Mouse (Mus musculus) olfactory bulb, adult 2 months (tissue): ENCODE results near the gene Slc44a3. TPM values are rescaled to one million over a fixed set of nuclear protein-coding genes. Genes with fewer than 3 reads are reported as not detected.
A peak's percentile ranks its signal among the peaks of the same experiment; 100 is the strongest.

Experiments used
- H3K27ac ChIP-seq: fragments of 200-500 bp; 2 replicates; pipeline ENCODE4 v1.5.1; 2012; ENCODE audit warnings: low read depth, low read length; ENCODE audit not compliant: insufficient read depth
- H3K4me1 ChIP-seq: fragments of 200-500 bp; 2 replicates; pipeline ENCODE4 v1.6.1; 2012; ENCODE audit warnings: low read length; ENCODE audit not compliant: control insufficient read depth, insufficient read depth
- H3K4me3 ChIP-seq: fragments of 200-500 bp; 2 replicates; pipeline ENCODE4 v1.5.1; 2012; ENCODE audit warnings: mild to moderate bottlenecking, low read depth, low read length, moderate library complexity; ENCODE audit not compliant: insufficient read depth
- CTCF ChIP-seq: fragments of 200-500 bp; IDR thresholded peaks from 2 replicates; pipeline ENCODE4 v1.5.1; 2012; ENCODE audit warnings: low read depth, mild to moderate bottlenecking, low read length, moderate library complexity; ENCODE audit not compliant: insufficient read depth
- POLR2A ChIP-seq: fragments of 200-500 bp; IDR thresholded peaks from 2 replicates; pipeline ENCODE4 v1.6.1; 2012; ENCODE audit warnings: mild to moderate bottlenecking, low read depth, low read length, moderate library complexity; ENCODE audit not compliant: insufficient read depth
- WGBS: fragments of 180-500 bp; shearing (Covaris S2); methylation state at CpG from one replicate; pipeline ENCODE4 v1.1.7; 2018; 5-methylcytosine and 5-hydroxymethylcytosine counted together
- polyA plus RNA-seq: library from polyadenylated mRNA; stranded (reverse); fragments of >200 nt; gene quantifications from 2 replicates; pipeline ENCODE4 v1.2.4, GENCODE M21; 2012; ENCODE audit warnings: low replicate concordance; ENCODE audit not compliant: missing spikeins, insufficient read depth, insufficient read length

Slc44a3 gene
- polyA plus RNA-seq, 1 experiment: not detected

DNA sequence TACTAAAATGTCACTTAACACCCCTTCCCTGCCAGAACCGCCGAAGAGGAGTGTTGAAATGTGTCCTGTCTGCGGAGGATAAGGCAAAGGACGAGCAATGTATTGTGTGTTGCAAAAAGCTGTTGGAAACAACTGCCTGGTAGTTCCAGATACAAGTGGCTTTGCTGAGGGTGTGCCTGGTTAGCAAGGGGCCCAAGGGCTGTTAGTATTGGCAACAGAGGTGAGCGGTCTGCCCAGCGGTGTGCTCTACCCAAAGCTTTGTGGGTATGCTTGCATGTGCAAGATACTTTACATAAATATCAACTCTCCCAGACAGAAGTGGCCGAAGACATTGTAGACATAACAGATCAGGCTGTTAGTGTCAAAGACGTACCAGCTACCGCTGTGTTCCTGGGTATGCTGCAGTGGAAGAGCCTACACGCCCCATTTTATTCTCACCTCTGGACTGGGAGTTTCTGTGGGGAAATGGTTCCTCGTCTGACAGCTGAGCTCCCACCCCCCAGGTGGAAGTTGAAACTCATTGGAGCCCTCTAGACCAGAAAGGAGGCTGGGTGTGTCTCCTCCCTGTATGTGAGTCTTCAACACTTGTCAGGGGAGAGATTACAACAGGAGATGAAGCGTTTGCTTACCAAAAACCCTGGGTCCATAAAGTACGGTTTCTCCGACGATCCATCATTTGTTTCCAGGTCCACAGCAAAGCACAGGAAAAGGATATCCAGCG is 71.6 kb downstream of the Slc44a3 start:
- WGBS: 85% methylated on average over 16 of the region's 16 CpGs
- TF ChIP-seq CTCF (no peak), POLR2A (no peak)
- H3K4me1 ChIP-seq: peaks cover 5% of the 10 kb centered on the region
- no peak overlapping the region for H3K4me3 ChIP-seq
- no peak overlapping the region for H3K27ac ChIP-seq

DNA sequence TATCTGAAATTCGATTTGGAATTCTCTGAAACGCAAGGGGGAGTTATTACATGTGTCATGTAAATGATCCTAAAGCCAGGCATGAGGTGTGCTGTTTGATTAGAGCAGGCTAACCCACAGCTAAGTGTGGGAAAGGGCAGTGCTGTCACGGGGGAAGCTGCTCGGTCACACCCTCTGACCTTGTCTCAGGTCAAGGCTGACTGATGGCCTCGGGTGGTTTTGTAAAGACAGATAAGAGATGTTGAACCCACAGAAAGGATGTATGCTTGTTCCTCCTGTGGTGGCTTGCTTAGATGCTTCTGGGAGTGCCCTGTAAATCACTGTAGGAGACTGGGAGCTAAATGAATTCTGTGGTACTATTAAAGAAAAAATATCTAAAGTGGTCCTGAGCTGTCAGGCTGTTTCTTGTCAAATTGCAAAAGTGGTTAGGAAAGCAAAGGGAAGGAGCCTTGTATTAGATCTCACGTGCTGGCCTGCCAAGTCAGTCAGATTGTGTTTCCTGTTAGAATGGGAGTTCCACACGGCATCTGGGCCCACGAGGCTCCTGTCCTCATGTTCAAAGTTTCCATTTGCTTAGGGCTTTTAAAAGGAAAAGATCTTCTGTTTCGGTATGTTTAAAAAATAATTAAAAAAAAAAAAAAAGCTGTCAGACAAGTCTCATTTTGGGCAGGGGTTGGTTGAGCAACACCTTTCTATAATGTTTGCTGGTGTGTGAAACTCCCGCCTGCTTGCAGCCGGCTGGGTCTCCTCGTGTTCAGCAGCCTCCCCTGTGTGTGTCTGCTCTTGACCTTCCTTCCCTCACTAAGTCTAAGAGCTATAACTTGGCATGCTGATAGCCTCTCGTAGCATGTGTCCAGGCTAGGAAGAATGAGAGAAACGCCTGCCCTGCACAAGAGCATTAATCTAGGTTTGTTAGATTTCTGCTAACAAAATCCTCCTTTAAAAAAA is 73.4 kb downstream of the Slc44a3 start:
- WGBS: 77% methylated on average over 14 of the region's 14 CpGs
- TF ChIP-seq CTCF: no peak
- TF ChIP-seq POLR2A: no peak
- Histone ChIP-seq H3K27ac (no peak overlapping the region), H3K4me1 (no peaks in the 10 kb centered on the region), H3K4me3 (no peak overlapping the region)

DNA sequence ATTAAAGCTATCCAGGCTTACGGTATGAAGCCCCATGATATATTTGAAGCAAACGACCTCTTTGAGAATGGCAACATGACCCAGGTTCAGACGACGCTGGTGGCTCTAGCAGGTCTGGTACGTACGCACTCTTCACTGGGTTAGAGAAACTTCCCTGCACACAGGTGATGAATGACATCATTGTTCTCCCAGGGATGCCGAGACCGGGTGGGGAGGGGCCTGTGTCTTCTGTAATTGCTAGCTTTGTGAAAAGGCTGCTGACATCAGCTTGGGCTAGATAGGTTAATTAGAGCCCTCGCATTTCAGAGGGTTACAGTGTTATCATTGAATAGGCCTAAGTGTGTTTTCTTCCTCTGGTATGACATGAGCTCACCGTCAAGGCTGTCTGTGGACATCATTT is 80.8 kb downstream of the Slc44a3 start:
- Histone ChIP-seq H3K4me3 (no peak overlapping the region), H3K27ac (no peak overlapping the region), H3K4me1 (peaks cover 22% of the 10 kb centered on the region)
- WGBS: 29% methylated on average over 10 of the region's 10 CpGs
- no peak for TF ChIP-seq CTCF
- TF ChIP-seq POLR2A: no peak

DNA sequence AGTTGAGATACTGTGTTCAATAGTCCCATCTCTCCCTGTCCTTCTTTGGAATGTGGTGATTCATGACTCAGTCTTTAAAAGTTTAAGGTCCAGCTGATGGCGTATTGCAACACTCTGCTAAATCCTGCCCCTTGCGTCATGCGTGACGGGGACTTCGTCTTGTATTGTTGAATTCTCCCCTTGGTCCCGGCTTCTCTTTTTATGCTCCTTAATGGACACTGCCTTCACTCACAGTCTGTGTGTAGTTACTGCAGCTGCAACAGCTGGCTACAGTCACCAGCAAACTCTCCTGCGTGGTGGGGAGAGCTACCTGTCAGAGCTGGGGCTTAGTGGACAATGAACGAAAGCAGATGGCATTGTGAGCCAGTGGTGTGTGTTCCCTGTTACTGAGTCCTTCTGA is 82.7 kb downstream of the Slc44a3 start:
- 80% methylated on average over 8 of the region's 8 CpGs for WGBS
- no peak overlapping the region for H3K27ac ChIP-seq
- H3K4me3 ChIP-seq: no peak overlapping the region
- H3K4me1 ChIP-seq: peaks cover 27% of the 10 kb centered on the region
- TF ChIP-seq POLR2A (no peak), CTCF (no peak)

DNA sequence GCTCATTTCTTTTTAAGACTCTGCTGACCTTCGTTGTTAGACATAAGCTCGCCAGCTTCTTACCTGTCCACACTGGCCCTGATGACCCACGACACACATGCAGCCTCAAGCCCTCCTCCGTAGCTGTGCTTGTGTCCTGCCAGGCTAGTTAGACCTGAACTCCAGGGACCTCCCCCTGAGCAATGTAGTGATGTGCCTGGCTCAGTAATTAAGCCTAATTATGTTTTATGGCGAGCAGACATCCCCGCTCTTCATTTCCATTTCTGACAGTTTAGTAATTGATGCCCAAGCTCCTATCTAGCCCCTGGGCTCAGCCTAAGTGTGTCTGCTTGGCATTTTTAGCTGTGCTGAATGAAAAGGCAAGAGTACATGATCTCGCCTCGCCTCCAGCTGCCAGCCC is 83.6 kb downstream of the Slc44a3 start:
- Histone ChIP-seq H3K27ac (no peak overlapping the region), H3K4me1 (peaks cover 32% of the 10 kb centered on the region), H3K4me3 (no peak overlapping the region)
- 61% methylated on average over 8 of the region's 8 CpGs for WGBS
- TF ChIP-seq CTCF: no peak
- TF ChIP-seq POLR2A: no peak

DNA sequence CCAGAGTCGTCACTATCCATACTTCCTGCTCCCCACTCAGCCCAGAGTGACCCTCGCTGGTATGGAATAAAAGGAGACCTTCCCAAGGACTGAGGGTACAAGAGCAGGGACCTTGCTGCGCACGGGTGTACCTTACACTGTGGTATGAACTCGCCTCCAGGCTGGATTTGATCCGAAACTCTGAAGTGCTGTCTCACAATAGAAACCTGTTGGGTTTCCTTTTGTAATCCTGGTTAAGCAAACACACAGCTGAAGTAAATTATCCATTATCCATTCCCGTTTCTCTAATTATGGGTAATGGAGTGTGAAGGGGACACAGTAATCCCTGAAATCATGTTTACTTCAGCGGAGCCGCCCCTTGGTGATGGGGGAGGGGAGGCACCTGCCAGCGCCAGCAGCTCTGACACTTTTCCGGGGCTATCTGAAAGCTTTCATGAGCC is 84.2 kb downstream of the Slc44a3 start:
- TF ChIP-seq POLR2A (no peak), CTCF (no peak)
- peaks cover 33% of the 10 kb centered on the region for H3K4me1 ChIP-seq
- 23% methylated on average over 11 of the region's 11 CpGs for WGBS
- H3K27ac ChIP-seq: peak overlapping the region; percentile 4; the same call in 1 of the 2 replicates
- H3K4me3 ChIP-seq: no peak overlapping the region

DNA sequence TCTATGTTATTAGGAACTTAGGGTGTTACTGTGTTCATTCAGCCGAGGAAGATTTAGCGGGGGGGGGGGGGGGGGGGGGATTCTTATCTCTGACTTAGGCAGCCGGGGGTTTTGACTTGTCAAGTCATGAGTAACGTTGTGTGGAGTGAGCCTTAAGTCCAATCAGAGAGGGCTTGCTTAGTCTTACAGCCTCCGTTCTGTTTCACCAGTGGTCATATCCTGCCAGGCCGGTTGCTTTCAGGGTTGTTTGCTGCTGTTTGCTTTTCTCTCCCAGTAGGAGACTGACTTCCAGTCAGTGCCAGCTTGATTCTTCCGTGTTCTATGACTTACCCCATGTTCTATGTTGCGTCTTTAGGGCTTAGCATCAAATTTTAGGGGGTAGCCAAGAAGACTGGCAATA is 85.8 kb downstream of the Slc44a3 start:
- no peak overlapping the region for H3K27ac ChIP-seq
- no peak overlapping the region for H3K4me3 ChIP-seq
- TF ChIP-seq CTCF (no peak), POLR2A (no peak)
- WGBS: 36% methylated on average over 8 of the region's 8 CpGs
- H3K4me1 ChIP-seq: peaks cover 34% of the 10 kb centered on the region

DNA sequence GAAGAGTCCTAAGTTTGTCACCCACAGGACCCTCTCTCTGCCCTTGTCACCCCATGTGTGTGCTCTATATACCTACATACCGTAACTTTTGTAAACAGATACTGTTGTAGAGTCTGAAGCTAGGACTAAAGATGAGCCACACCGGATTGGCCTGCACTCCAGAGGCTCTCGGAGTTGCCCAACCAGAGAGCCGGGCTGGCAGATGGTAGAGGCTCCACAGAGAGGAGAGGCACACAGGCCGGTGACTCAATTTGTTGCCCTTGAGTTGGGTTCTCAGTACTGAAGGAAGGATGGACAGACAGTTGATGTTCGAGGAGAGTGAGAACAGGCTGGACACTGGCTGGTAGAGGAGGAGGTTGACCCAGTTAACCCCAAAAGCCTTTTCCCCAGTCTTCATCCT is 87.8 kb downstream of the Slc44a3 start:
- Histone ChIP-seq H3K4me3 (no peak overlapping the region), H3K27ac (no peak overlapping the region), H3K4me1 (peaks cover 39% of the 10 kb centered on the region)
- TF ChIP-seq POLR2A (no peak), CTCF (no peak)
- WGBS: 84% methylated on average over 6 of the region's 6 CpGs

DNA sequence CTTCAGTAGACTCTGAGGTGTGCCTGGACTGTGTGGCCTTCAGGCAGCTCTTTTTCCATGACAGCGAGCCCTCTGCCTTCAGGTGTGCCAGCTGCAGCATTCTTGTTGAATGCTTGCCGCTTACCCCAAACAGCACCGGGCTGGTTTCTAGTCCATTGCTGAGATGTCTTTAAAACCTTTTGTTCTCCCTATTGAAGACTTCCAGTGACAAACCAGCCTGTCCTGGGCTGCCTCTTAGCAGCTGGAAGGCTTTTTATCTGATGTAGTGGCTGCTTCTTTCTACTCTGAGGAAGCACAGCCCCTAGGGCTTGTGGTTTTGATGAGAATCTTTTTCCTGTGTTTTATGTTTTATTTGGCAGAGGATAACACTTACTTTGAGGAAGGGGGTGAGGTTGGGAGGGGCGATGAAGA is 88.3 kb downstream of the Slc44a3 start:
- TF ChIP-seq POLR2A (no peak), CTCF (no peak)
- H3K4me3 ChIP-seq: no peak overlapping the region
- WGBS: 62% methylated on average over 4 of the region's 4 CpGs
- peaks cover 44% of the 10 kb centered on the region for H3K4me1 ChIP-seq
- H3K27ac ChIP-seq: no peak overlapping the region
